Mouse (Mus musculus) ES-Bruce4 (cell line): ENCODE measurements around the gene Arhgap23.

Source experiments
- CTCF ChIP-seq: IDR thresholded peaks from one replicate; pipeline ENCODE4 v1.8.1; 2011; ENCODE audit warnings: low read depth, low read length
- EP300 ChIP-seq: IDR thresholded peaks from 2 replicates; pipeline ENCODE4 v1.6.1; 2011; ENCODE audit warnings: low read depth, low read length; ENCODE audit not compliant: insufficient read depth
- POLR2A ChIP-seq: IDR thresholded peaks from one replicate; pipeline ENCODE4 v1.8.1; 2011; ENCODE audit warnings: low read length; ENCODE audit not compliant: insufficient read depth

- TF ChIP-seq POLR2A (no peak), CTCF (no peak), EP300 (no peak)
Measured at GRCm38 (mm10) chr11:97457120-97457519, 41.8 kb downstream of the Arhgap23 start.
